Comparison of ENCODE assay signal across 8 mouse cellular contexts in genomic region chr19:10561558-10562314, GRCm38 (mm10). TPM values are rescaled to one million over a fixed set of nuclear protein-coding genes. Genes with fewer than 3 reads are reported as not detected.
DNase-seq lines count a peak whose midpoint lies in the region; ATAC-seq and TF ChIP-seq lines count a peak whose summit lies in the region.

No protein-coding gene starts in this region.

- no peak overlapping the region for H3K4me3 ChIP-seq in kidney, postnatal 0 days (replicated peaks; ENCODE audit: low read depth, low read length)

- H3K9me3 ChIP-seq in kidney, postnatal 0 days (replicated peaks; ENCODE audit: low read length) = no peaks in the 10 kb centered on the region

- H3K27me3 ChIP-seq in kidney, postnatal 0 days (ENCODE audit: insufficient read depth, low read length) = no peaks in the 10 kb centered on the region

- DNase-seq in adrenal gland, adult (ENCODE audit: inconsistent age in 2 of 2, low spot score in 1 of 2) = peak; percentile 62 to 81
- no peak for DNase-seq in adrenal gland, adult 18-20 months (ENCODE audit: low spot score in 2 of 2)
- DNase-seq in 416B (ENCODE audit: low read depth) = peak; percentile 64
- DNase-seq in fat pad, adult 2 months (ENCODE audit: extremely low read depth, low read depth, low spot score) = peak; percentile 23
- peak; percentile 61 for DNase-seq in kidney, postnatal 0 days (ENCODE audit: low spot score)
- no peak for DNase-seq in right cerebral cortex, adult 2 months (ENCODE audit: low spot score in 2 of 2)

- H3K36me3 ChIP-seq in kidney, postnatal 0 days (ENCODE audit: insufficient read depth, low read length) = no peaks in the 10 kb centered on the region

- no peaks in the 10 kb centered on the region for H3K4me1 ChIP-seq in kidney, postnatal 0 days (replicated peaks; ENCODE audit: insufficient read depth, low read length)

- H3K27ac ChIP-seq in kidney, postnatal 0 days = peak overlapping the region; percentile 81

- 58% methylated on average over 6 of the region's 6 CpGs for WGBS in kidney, postnatal 0 days

- no peak for TF ChIP-seq CTCF in kidney, postnatal 0 days (IDR thresholded peaks at IDR 0.05; ENCODE audit: low read depth)

- no peak overlapping the region for H3K4me2 ChIP-seq in kidney, postnatal 0 days (ENCODE audit: low read length)

- no peak for ATAC-seq in kidney, postnatal 0 days (replicated peaks; ENCODE audit: low FRiP score, low read depth)
- no peak for ATAC-seq in frontal cortex, adult (ENCODE audit: low TSS enrichment)
- ATAC-seq in activated CD4-positive, CD25-positive, alpha-beta regulatory T cell, adult 4 months = no peak

- no peak overlapping the region for H3K9ac ChIP-seq in kidney, postnatal 0 days (ENCODE audit: low read depth, low read length)

RNA-seq across cellular contexts. Expression of gene Tmem216, which starts 5.7 kb away (rescaled TPM):
- total RNA-seq in adrenal gland, adult 18-20 months (2021) = 10 to 100 TPM; 15.5 to 17.8 TPM
- 49.7 and 50.5 TPM in 2 replicates for polyA plus RNA-seq in kidney, postnatal 0 days (2015; fragmentation: Nextera tagmentation; extraction: Ambion mirVana)
- polyA plus RNA-seq in activated CD4-positive, CD25-positive, alpha-beta regulatory T cell, adult 4 months (2017; shearing (Covaris generic)) = 1 to 10 TPM; 5.9 to 8.4 TPM

RNA-seq across cellular contexts. Expression of gene Cyb561a3, which starts 15.2 kb away (rescaled TPM):
- 10 to 100 TPM; 13.2 to 13.6 TPM for total RNA-seq in adrenal gland, adult 18-20 months (2021)
- polyA plus RNA-seq in kidney, postnatal 0 days (2015; fragmentation: Nextera tagmentation; extraction: Ambion mirVana) = 17.2 and 18.6 TPM in 2 replicates
- polyA plus RNA-seq in activated CD4-positive, CD25-positive, alpha-beta regulatory T cell, adult 4 months (2017; shearing (Covaris generic)) = 10 to 100 TPM; 33.9 to 39.6 TPM

RNA-seq across cellular contexts. Expression of gene Tmem138, which starts 15.4 kb away (rescaled TPM):
- 1 to 10 TPM; 7.2 TPM for total RNA-seq in adrenal gland, adult 18-20 months (2021)
- 35.0 and 37.4 TPM in 2 replicates for polyA plus RNA-seq in kidney, postnatal 0 days (2015; fragmentation: Nextera tagmentation; extraction: Ambion mirVana)
- polyA plus RNA-seq in activated CD4-positive, CD25-positive, alpha-beta regulatory T cell, adult 4 months (2017; shearing (Covaris generic)) = 10 to 100 TPM; 15.2 to 19.2 TPM

RNA-seq across cellular contexts. Expression of gene Sdhaf2, which starts 35.8 kb away (rescaled TPM):
- 10 to 100 TPM; 68.5 to 72.4 TPM for total RNA-seq in adrenal gland, adult 18-20 months (2021)
- polyA plus RNA-seq in kidney, postnatal 0 days (2015; fragmentation: Nextera tagmentation; extraction: Ambion mirVana) = 55.3 and 57.4 TPM in 2 replicates
- polyA plus RNA-seq in activated CD4-positive, CD25-positive, alpha-beta regulatory T cell, adult 4 months (2017; shearing (Covaris generic)) = 10 to 100 TPM; 77.2 to 87.7 TPM

RNA-seq across cellular contexts. Expression of gene Cpsf7, which starts 36.7 kb away (rescaled TPM):
- 10 to 100 TPM; 52.5 to 54.5 TPM for total RNA-seq in adrenal gland, adult 18-20 months (2021)
- 33.3 and 34.2 TPM in 2 replicates for polyA plus RNA-seq in kidney, postnatal 0 days (2015; fragmentation: Nextera tagmentation; extraction: Ambion mirVana)
- polyA plus RNA-seq in activated CD4-positive, CD25-positive, alpha-beta regulatory T cell, adult 4 months (2017; shearing (Covaris generic)) = 10 to 100 TPM; 53.2 to 54.5 TPM

Comparison
In these comparisons a context has a peak if more than half of its experiments do, and no peak if none do; other contexts are left out.
1. DNase-seq: peak in adrenal gland, adult (2 of 2), 416B (single experiment), fat pad, adult 2 months (single experiment) and kidney, postnatal 0 days (single experiment); none in adrenal gland, adult 18-20 months (0 of 2) and right cerebral cortex, adult 2 months (0 of 2).